Mouse (Mus musculus): ENCODE measurements around the gene Rasl11a.
"Not testable (repeated sequence)": the region's sequence is repeated elsewhere in the genome, so short reads cannot be mapped to it uniquely, and the experiment has no call there.

Rasl11a gene

GRCm38 (mm10) chr5:146893478-146894182 is 48.8 kb downstream of the Rasl11a start:
- DNase-seq (ENCODE audit: low spot score in 2 of 2), result no peak

GRCm38 (mm10) chr5:146895667-146896066 is 50.8 kb downstream of the Rasl11a start:
- DNase-seq (ENCODE audit: low spot score in 2 of 2), result not testable (repeated sequence)

GRCm38 (mm10) chr5:146896973-146897372 is 52.1 kb downstream of the Rasl11a start:
- no peak for DNase-seq (ENCODE audit: low spot score in 2 of 2)
